Mouse (Mus musculus) left cerebral cortex, postnatal 36 days (tissue): ENCODE measurements around the gene Vps37d. TPM values are rescaled to one million over a fixed set of nuclear protein-coding genes. Genes with fewer than 3 reads are reported as not detected.

Source experiments
- DNase-seq, 2 experiments: peaks; one replicate each; pipeline ENCODE4 v3.0.0; 2021 to 2022; ENCODE audit warnings: low spot score in 2 of 2, mixed read lengths in 1 of 2
- intact Hi-C: fragments of 180-260 bp; cut with DNase I; formaldehyde crosslinking; loops from one replicate; pipeline ENCODE4 v1.15.1; 2025
- total RNA-seq, 2 experiments: library from RNA; stranded (reverse); gene quantifications; 2 replicates each; pipeline ENCODE4 v1.2.3; 2021

Gene Vps37d
- total RNA-seq, 2 experiments from 2014 or later = 26.8 to 36.0 TPM

DNA sequence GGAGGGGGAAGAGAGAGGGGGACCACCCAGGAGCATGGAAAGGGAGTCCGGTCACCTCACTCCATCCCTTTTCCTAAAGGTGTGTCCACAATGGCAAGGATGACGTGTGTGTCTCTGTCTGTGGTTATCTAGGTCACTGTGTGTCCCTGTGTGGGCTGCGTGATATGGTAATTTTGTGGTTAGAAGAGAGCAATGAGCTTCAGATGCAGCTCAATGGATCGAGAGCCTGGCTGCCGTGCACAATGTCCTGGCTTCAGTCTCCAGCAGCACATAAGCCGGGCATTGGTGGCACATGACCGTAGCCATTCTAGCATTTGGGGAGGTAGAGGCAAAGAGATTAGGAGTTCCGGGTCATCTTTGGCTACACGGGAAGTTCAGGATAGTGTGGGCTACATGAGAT lies 38.5 kb downstream of the Vps37d start:
- DNase-seq = peak in 1 of 2 experiments; percentile 43
- intact Hi-C loops = no loop called here

DNA sequence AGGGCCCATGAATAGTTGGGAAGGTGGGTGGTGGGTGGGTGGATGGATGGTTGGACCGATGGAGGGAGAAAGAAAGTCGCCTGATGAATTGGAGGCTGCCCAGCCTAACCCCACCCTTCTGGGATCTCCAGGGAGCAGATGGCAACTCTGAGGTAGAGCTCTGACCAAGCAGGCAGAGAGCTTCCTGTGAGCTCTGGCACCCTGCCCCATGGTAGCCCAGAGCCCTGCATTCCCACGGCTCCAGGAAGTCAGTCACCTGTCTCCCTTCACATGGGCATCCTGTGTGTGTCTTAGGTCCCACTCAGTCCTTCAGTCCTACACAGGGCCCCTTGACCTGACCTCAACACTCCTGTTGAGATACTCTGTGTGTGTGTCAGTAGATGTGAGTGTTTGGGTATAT lies 40.1 kb downstream of the Vps37d start:
- no peak for DNase-seq
- intact Hi-C loops = no loop called here

DNA sequence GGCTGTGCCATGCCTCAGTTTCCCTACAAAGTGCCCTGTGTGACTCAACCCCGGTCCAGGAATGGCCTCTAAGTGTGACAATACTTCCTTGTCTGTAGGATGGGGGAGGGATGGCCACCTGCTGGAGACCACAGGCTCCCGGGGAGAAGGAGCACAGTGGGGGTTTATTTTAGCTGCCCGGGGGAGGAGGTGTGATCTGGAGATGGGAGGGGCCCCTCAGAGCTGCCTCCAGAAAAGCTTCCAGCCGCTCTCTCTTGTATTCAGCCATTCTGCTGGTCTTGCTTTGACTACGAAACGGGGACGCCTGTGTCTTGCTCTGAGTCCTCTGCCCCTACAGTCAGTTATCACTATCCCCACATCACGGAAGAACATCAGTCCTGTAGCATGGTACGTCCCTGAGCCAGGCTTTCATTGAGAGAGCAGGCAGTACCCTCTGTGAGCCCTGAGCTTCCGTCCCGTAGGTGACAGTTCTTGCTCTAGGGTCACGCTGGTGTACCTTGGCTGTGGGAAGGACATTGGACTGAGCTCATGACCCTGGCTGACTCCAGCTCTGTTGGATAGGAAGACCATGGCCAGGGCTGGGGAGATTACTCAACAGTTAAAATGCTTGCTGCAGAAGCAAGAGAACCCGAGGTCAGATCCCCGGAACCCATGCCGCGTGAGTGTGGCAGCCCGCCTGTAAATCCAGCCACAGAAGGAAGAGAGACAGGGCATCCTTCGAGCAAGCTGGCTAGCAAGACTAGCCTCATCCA lies 42.3 kb downstream of the Vps37d start:
- intact Hi-C loops = no loop called here
- DNase-seq = peak; percentile 65 to 79

DNA sequence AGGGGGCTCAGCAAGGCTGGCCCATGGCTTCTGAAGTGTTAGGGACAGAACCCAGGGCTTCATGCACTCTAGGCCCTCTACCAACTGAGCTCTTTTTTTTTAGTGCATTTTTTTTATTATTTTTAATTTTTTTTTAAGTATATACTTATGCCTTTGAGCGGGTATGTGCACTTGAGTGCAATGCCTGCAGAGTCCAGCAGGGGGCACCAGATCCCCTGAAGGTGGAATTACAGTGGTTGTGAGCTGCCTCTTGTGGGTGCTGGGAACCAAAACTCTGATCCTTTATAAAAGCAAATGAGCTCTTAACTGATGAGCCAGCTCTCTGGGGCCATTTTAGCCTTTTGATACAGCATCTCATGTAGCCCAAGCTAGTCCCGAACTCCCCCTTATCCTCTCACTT lies 43.5 kb downstream of the Vps37d start:
- intact Hi-C loops = no loop called here

DNA sequence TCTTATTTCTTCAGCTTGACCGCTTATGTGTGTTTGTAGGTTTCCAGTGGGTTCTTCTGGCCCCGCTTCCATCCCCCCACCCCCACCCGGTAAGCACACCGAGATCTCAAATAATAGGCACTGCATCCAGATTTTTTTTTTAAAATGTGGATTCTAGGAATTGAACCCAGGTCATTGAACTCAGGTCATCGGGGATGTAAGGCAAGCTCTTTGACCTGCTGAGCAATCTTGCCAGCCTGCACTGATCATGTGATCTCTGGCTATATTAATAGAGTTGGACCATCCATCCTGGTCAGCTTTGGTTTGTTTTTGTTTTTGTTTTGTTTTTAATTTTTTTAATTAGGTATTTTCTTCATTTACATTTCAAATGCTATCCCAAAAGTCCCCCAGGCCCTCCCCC lies 45.5 kb downstream of the Vps37d start:
- DNase-seq = no peak
- intact Hi-C loops = no loop called here

More for the DNA sequence above, 43.5 kb downstream of the Vps37d start:
- DNase-seq = no peak

DNA sequence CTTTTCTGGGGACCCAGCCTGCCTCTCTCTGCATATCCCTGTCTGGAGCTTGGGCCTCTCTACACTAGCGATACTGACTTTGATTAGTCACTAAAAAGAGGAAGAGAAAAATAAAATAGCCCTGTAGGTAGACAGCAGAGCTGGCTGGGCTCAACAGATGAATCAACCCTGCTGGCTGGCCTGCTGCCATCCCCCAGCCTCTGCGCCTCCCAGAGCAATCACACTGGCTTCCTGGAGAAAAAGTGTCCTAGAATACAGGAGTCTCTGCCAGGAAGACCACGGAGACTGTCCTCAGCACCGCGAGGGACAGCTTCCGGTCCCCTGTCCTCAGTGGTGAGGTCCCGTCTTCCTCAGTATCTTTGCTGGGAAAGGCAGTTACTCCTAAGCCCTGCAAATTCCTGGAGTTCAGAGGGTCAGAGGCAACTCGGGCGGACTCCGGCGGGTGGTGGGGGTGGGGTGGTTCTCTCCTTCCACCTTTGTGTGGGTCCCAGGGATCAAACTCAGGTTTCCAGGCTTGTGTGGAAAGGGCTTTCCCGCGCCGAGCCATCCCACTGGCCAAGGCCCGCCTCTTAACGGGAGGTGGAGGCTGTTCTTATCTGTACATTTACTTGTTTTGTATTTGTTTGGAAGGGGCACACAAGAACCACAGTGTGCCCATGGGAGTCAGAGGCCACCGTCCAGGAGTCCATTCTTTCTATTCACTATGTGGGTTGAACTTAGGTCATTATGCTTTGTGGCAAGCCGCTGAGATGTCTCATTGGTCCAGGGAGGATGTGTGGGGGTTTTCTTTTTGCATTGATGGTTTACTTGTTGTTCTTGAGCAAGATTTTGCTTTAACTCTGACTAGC lies 48.8 kb downstream of the Vps37d start:
- peak; percentile 73 to 83 for DNase-seq

DNA sequence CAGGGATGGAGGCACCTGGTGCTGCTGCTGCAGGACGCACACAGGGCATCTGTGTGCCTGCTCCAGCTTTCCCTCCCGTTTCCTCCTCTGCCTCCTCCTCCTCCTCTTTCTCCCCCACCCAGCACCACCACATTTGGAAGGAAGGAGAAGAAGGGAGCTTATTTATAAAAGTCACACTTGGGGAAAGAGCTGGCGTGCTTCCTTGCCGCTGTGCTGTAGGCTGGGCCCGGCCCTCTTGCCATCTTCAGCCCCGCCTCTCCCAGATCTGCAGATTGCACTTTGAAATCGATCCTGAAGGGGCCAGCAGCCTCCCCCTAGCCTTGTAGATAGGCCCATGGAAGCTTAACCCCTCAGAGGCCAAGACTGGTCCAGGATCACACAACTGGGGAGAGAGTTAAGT lies 52.2 kb downstream of the Vps37d start:
- intact Hi-C loops = no loop called here
- DNase-seq = peak; percentile 68 to 74

More for the DNA sequence above, 48.8 kb downstream of the Vps37d start:
- intact Hi-C loops = no loop called here

DNA sequence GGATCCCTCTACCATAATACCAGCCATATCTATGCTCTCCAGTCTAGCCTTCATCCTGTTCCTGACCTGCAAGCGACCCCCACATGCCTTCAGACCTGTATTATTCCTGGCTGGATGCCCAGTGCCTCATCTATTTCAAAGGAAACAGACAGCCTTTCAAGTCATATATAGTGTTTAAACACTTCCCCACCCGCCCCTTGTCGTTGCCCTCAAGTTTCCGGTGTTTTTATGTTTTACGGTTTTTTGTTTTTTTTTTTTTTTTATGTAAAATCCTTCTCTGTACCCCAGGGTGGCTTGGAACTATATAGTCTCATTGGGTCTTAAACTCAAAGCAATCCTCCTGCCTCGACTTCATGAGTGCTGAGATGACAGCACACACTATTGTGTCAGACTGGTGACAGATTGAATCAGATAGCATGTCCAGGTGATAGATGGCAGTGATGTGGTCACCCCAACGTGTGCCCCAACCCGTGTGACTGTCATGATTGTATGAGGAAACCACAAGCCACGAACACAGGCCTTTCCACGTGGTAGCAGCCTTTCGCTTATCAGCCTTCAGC lies 53.3 kb downstream of the Vps37d start:
- intact Hi-C loops = no loop called here
- no peak for DNase-seq

DNA sequence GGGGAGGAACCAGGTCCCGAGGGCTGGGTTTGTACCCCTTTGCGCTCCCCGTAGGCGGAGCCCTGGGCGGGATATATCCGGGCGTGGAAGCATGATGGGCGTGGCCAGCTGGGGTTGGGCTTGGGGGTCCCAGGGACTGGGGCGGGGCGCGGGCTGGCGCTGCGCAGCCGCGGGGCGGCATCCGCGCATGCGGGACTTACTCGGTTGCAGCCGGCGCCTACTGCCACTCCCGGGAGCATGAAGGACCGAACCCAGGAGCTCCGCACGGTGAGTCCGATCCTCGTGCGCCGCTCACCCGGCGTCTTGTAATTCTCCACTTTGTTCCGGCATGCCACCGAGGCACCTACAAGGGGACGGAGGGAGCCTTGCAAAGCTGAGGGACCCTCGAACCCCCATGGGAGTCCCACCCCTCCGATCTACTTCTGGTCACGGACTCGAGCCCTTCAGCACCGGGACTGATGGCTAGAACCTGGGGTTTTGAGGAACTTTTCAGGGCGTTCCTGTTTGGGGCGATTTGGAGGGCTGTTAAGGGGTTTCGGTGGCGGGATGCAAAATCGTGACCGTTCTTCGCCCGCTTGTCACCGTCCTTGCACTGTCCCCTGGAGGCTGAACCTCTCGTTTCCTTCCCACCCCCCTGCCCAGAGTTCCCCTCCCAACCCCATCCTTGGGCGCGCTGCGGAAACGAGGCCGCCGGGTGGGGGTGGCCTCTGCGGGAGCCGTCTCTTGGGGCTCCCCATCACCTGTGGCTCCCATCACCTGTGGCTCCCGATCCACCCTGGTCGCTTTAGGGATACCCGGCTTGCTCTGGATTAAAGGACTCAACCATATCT lies 54.5 kb downstream of the Vps37d start, which contains the start of gene Stx1a:
Stx1a (plus strand) TSS at position 139 of the 830 bp plus-strand sequence.
- intact Hi-C loops = no loop called here
- peak; percentile 87 to 92 for DNase-seq

Other genes with a start within 250 kb of the Vps37d start
- not detected for gene Tmem270, start 171.5 kb downstream of the Vps37d start, total RNA-seq
- gene Cldn13, start 162.7 kb downstream of the Vps37d start, total RNA-seq = not detected
- gene Mettl27, start 145.9 kb downstream of the Vps37d start, total RNA-seq = 10 to 100 TPM in 1 of 2 experiments, 1 to 10 TPM in 1; 9.6 to 10.9 TPM
- gene Cldn4, start 131.3 kb downstream of the Vps37d start, total RNA-seq = not detected
- gene Cldn3, start 92.1 kb downstream of the Vps37d start, total RNA-seq = under 1 TPM; 0.49 to 0.52 TPM
- gene Abhd11, start 69.1 kb downstream of the Vps37d start, total RNA-seq = 10 to 100 TPM; 31.1 to 39.2 TPM
- 100 to 1,000 TPM; 340 to 404 TPM for gene Stx1a, start 54.8 kb downstream of the Vps37d start, total RNA-seq
- gene Dnajc30, start 14.1 kb downstream of the Vps37d start, total RNA-seq = 10 to 100 TPM; 40.9 to 52.1 TPM
- 10 to 100 TPM; 41.0 to 50.0 TPM for gene Bud23, start 13.3 kb downstream of the Vps37d start, total RNA-seq
- 1 to 10 TPM; 2.4 to 4.7 TPM for gene Mlxipl, start 11.6 kb upstream of the Vps37d start, total RNA-seq
- 10 to 100 TPM; 28.4 to 30.8 TPM for gene Tbl2, start 71.4 kb upstream of the Vps37d start, total RNA-seq
- gene Bcl7b, start 90.0 kb upstream of the Vps37d start, total RNA-seq = 10 to 100 TPM; 54.7 to 58.3 TPM
- 10 to 100 TPM; 60.9 to 85.3 TPM for gene Baz1b, start 109.0 kb upstream of the Vps37d start, total RNA-seq
- 1 to 10 TPM; 5.1 to 6.7 TPM for gene Fzd9, start 173.0 kb upstream of the Vps37d start, total RNA-seq